Mouse (Mus musculus) neural tube, embryonic 14.5 days (tissue): Measurements from ENCODE around the gene Lysmd1. TPM values are rescaled to one million over a fixed set of nuclear protein-coding genes. Genes with fewer than 3 reads are reported as not detected.

Experiments
- ATAC-seq: fragments of 200-750 bp; cut with Nextera tagmentation; 2 replicates; pipeline ENCODE4 v1.8.0; 2017; ENCODE audit warnings: low read depth, mild to moderate bottlenecking, moderate TSS enrichment, moderate library complexity
- H3K27ac ChIP-seq: fragments of 300-500 bp; sonication (generic); 2 replicates; pipeline ENCODE4 v1.5.1; 2014; ENCODE audit warnings: low read depth, mild to moderate bottlenecking, control low read depth, low read length, moderate library complexity, mixed read lengths
- H3K27me3 ChIP-seq: fragments of 300-500 bp; sonication (generic); 2 replicates; pipeline ENCODE4 v1.6.1; 2014; ENCODE audit warnings: low read length; ENCODE audit not compliant: control insufficient read depth, insufficient read depth
- H3K36me3 ChIP-seq: fragments of 300-500 bp; sonication (generic); 2 replicates; pipeline ENCODE4 v1.6.1; 2014; ENCODE audit warnings: low read length, mixed read lengths; ENCODE audit not compliant: control insufficient read depth, insufficient read depth
- H3K4me1 ChIP-seq: fragments of 300-500 bp; sonication (generic); 2 replicates; pipeline ENCODE4 v1.6.1; 2014; ENCODE audit warnings: low read length; ENCODE audit not compliant: control insufficient read depth, insufficient read depth
- H3K4me2 ChIP-seq: fragments of 300-500 bp; sonication (generic); 2 replicates; pipeline ENCODE4 v1.6.1; 2014; ENCODE audit warnings: mild to moderate bottlenecking, low read depth, low read length, control low read depth
- H3K4me3 ChIP-seq: fragments of 300-500 bp; sonication (generic); 2 replicates; pipeline ENCODE4 v1.5.1; 2014; ENCODE audit warnings: low read depth, low read length, control low read depth, mixed read lengths
- H3K9ac ChIP-seq: fragments of 300-500 bp; sonication (generic); replicated peaks from 2 replicates; pipeline ENCODE4 v1.6.1; 2014; ENCODE audit warnings: low read depth, mild to moderate bottlenecking, control low read depth, low read length, mixed read lengths
- H3K9me3 ChIP-seq: fragments of 300-500 bp; sonication (generic); 2 replicates; pipeline ENCODE4 v1.6.1; 2016; ENCODE audit warnings: low read length; ENCODE audit not compliant: control insufficient read depth
- WGBS: fragments of 180-500 bp; shearing (Covaris S2); extraction: QIAGEN DNeasy Blood & Tissue Kit; methylation state at CpG from one replicate; pipeline ENCODE4 v1.1.7; 2014; 5-methylcytosine and 5-hydroxymethylcytosine counted together
- polyA plus RNA-seq: library from polyadenylated mRNA; unstranded; fragments of >200 nt; fragmentation: Nextera tagmentation; extraction: Ambion mirVana; gene quantifications from 2 replicates; pipeline ENCODE4 v1.2.1, GENCODE M21; 2014

Lysmd1 gene
- polyA plus RNA-seq, 1 experiment from 2014 or later: 37.3 TPM

- Histone ChIP-seq H3K4me1 (peaks cover 9% of the 10 kb centered on the region; the same call in 1 of the 2 replicates), H3K27ac (no peak overlapping the region), H3K36me3 (peaks cover 40% of the 10 kb centered on the region), H3K9me3 (no peaks in the 10 kb centered on the region), H3K4me3 (peak overlapping the region; percentile 7; the same call in 1 of the 2 replicates), H3K27me3 (peaks cover 16% of the 10 kb centered on the region), H3K4me2 (peak overlapping the region; percentile 8; the same call in 1 of the 2 replicates), H3K9ac (no peak overlapping the region)
- 6% methylated on average over 16 of the region's 16 CpGs for WGBS
- peak; percentile 55; the same call in 1 of the 2 replicates for ATAC-seq
Measured at GRCm38 (mm10) chr3:95174011-95174592, 40.2 kb downstream of the Lysmd1 start.

GRCm38 (mm10) chr3:95176500-95176899 is 42.6 kb downstream of the Lysmd1 start:
- WGBS: 69% methylated on average over 3 of the region's 3 CpGs
- H3K4me1 ChIP-seq: peaks cover 9% of the 10 kb centered on the region; the same call in 1 of the 2 replicates
- ATAC-seq: no peak
- no peak overlapping the region for H3K4me3 ChIP-seq
- no peak overlapping the region for H3K9ac ChIP-seq
- H3K36me3 ChIP-seq: peaks cover 17% of the 10 kb centered on the region
- H3K4me2 ChIP-seq: no peak overlapping the region
- H3K9me3 ChIP-seq: no peaks in the 10 kb centered on the region
- 0 out of 2 replicates have a peak, but pooled peaks cover 3% of the 10 kb centered on the region for H3K27me3 ChIP-seq
- no peak overlapping the region for H3K27ac ChIP-seq

- 80% methylated on average over 6 of the region's 6 CpGs for WGBS
- no peak overlapping the region for H3K4me3 ChIP-seq
- H3K4me1 ChIP-seq: peaks cover 7% of the 10 kb centered on the region; the same call in 1 of the 2 replicates
- H3K4me2 ChIP-seq: no peak overlapping the region
- H3K9ac ChIP-seq: no peak overlapping the region
- H3K9me3 ChIP-seq: no peaks in the 10 kb centered on the region
- H3K27ac ChIP-seq: no peak overlapping the region
- no peak for ATAC-seq
- H3K27me3 ChIP-seq: no peaks in the 10 kb centered on the region
- H3K36me3 ChIP-seq: peaks cover 8% of the 10 kb centered on the region
Measured at GRCm38 (mm10) chr3:95177583-95177982, 43.7 kb downstream of the Lysmd1 start.

GRCm38 (mm10) chr3:95178948-95179347 is 45.1 kb downstream of the Lysmd1 start:
- H3K27ac ChIP-seq: no peak overlapping the region
- peaks cover under 1% of the 10 kb centered on the region; the same call in 1 of the 2 replicates for H3K4me1 ChIP-seq
- WGBS: 90% methylated on average over 5 of the region's 5 CpGs
- no peaks in the 10 kb centered on the region for H3K9me3 ChIP-seq
- H3K4me3 ChIP-seq: no peak overlapping the region
- no peaks in the 10 kb centered on the region for H3K27me3 ChIP-seq
- H3K4me2 ChIP-seq: no peak overlapping the region
- no peak overlapping the region for H3K9ac ChIP-seq
- H3K36me3 ChIP-seq: peaks cover 5% of the 10 kb centered on the region; the same call in 1 of the 2 replicates
- ATAC-seq: no peak

GRCm38 (mm10) chr3:95179890-95180289 is 46.0 kb downstream of the Lysmd1 start:
- H3K4me3 ChIP-seq: no peak overlapping the region
- peaks cover 5% of the 10 kb centered on the region; the same call in 1 of the 2 replicates for H3K36me3 ChIP-seq
- H3K27me3 ChIP-seq: no peaks in the 10 kb centered on the region
- 81% methylated on average over 3 of the region's 3 CpGs for WGBS
- H3K9me3 ChIP-seq: no peaks in the 10 kb centered on the region
- H3K9ac ChIP-seq: no peak overlapping the region
- no peak for ATAC-seq
- H3K4me2 ChIP-seq: no peak overlapping the region
- H3K4me1 ChIP-seq: no peaks in the 10 kb centered on the region
- no peak overlapping the region for H3K27ac ChIP-seq

- Histone ChIP-seq H3K4me3 (no peak overlapping the region), H3K36me3 (peaks cover 10% of the 10 kb centered on the region), H3K9ac (no peak overlapping the region), H3K4me2 (no peak overlapping the region), H3K27ac (no peak overlapping the region), H3K27me3 (no peaks in the 10 kb centered on the region), H3K9me3 (no peaks in the 10 kb centered on the region), H3K4me1 (no peaks in the 10 kb centered on the region)
- 55% methylated on average over 1 of the region's 1 CpGs for WGBS
- ATAC-seq: no peak
Measured at GRCm38 (mm10) chr3:95181841-95182240, 48.0 kb downstream of the Lysmd1 start.

- no peak overlapping the region for H3K4me3 ChIP-seq
- 94% methylated on average over 9 of the region's 9 CpGs for WGBS
- no peak for ATAC-seq
- H3K27me3 ChIP-seq: no peaks in the 10 kb centered on the region
- no peaks in the 10 kb centered on the region for H3K4me1 ChIP-seq
- H3K36me3 ChIP-seq: peaks cover 28% of the 10 kb centered on the region
- H3K4me2 ChIP-seq: no peak overlapping the region
- no peak overlapping the region for H3K9ac ChIP-seq
- H3K9me3 ChIP-seq: no peaks in the 10 kb centered on the region
- H3K27ac ChIP-seq: no peak overlapping the region
Measured at GRCm38 (mm10) chr3:95184796-95185577, 51.1 kb downstream of the Lysmd1 start.

GRCm38 (mm10) chr3:95186100-95186499 is 52.2 kb downstream of the Lysmd1 start:
- H3K4me1 ChIP-seq: no peaks in the 10 kb centered on the region
- H3K4me2 ChIP-seq: no peak overlapping the region
- H3K9ac ChIP-seq: no peak overlapping the region
- H3K27ac ChIP-seq: no peak overlapping the region
- no peak overlapping the region for H3K4me3 ChIP-seq
- H3K9me3 ChIP-seq: no peaks in the 10 kb centered on the region
- peaks cover 28% of the 10 kb centered on the region for H3K36me3 ChIP-seq
- 94% methylated on average over 2 of the region's 2 CpGs for WGBS
- ATAC-seq: no peak
- no peaks in the 10 kb centered on the region for H3K27me3 ChIP-seq

GRCm38 (mm10) chr3:95186888-95187287 is 53.0 kb downstream of the Lysmd1 start:
- no peak overlapping the region for H3K4me2 ChIP-seq
- no peaks in the 10 kb centered on the region for H3K4me1 ChIP-seq
- peaks cover 28% of the 10 kb centered on the region for H3K36me3 ChIP-seq
- H3K27me3 ChIP-seq: no peaks in the 10 kb centered on the region
- H3K4me3 ChIP-seq: no peak overlapping the region
- 92% methylated on average over 6 of the region's 6 CpGs for WGBS
- H3K9me3 ChIP-seq: no peaks in the 10 kb centered on the region
- no peak for ATAC-seq
- no peak overlapping the region for H3K27ac ChIP-seq
- H3K9ac ChIP-seq: no peak overlapping the region
